Mouse (Mus musculus) liver, embryonic 11.5 days (tissue): ENCODE measurements around the gene Uba52. TPM values are rescaled to one million over a fixed set of nuclear protein-coding genes. Genes with fewer than 3 reads are reported as not detected.

Experiments used
- polyA plus RNA-seq: library from polyadenylated mRNA; unstranded; fragments of >200 nt; fragmentation: Nextera tagmentation; extraction: Ambion mirVana; gene quantifications from 2 replicates; pipeline ENCODE4 v1.2.1, GENCODE M21; 2014

Gene Uba52
- polyA plus RNA-seq, 1 experiment from 2014 or later: 1,077 TPM

Other genes with a start within 250 kb of the Uba52 start
- gene Homer3, start 228.0 kb downstream of the Uba52 start, polyA plus RNA-seq: 33.9 and 37.9 TPM in 2 replicates
- 56.5 and 59.1 TPM in 2 replicates for gene Ddx49, start 208.3 kb downstream of the Uba52 start, polyA plus RNA-seq
- 281 and 298 TPM in 2 replicates for gene Cope, start 208.3 kb downstream of the Uba52 start, polyA plus RNA-seq
- 1.1 and 1.2 TPM in 2 replicates for gene Cers1, start 195.0 kb downstream of the Uba52 start, polyA plus RNA-seq
- gene Gdf1, start 181.0 kb downstream of the Uba52 start, polyA plus RNA-seq: 1.6 and 2.6 TPM in 2 replicates
- gene Upf1, start 157.5 kb downstream of the Uba52 start, polyA plus RNA-seq: 21.1 and 23.7 TPM in 2 replicates
- 0.43 and 0.48 TPM in 2 replicates for gene Comp, start 137.2 kb downstream of the Uba52 start, polyA plus RNA-seq
- 11.3 and 13.1 TPM in 2 replicates for gene Crtc1, start 71.2 kb downstream of the Uba52 start, polyA plus RNA-seq
- 13.0 and 16.8 TPM in 2 replicates for gene Klhl26, start 33.8 kb downstream of the Uba52 start, polyA plus RNA-seq
- gene Tmem59l, start 23.4 kb downstream of the Uba52 start, polyA plus RNA-seq: 0.87 and 1.1 TPM in 2 replicates
- 3.8 and 5.4 TPM in 2 replicates for gene Crlf1, start 17.6 kb downstream of the Uba52 start, polyA plus RNA-seq
- 113 and 120 TPM in 2 replicates for gene Rex1bd, start 4.0 kb downstream of the Uba52 start, polyA plus RNA-seq
- 261 and 285 TPM in 2 replicates for gene Fkbp8, start 16.9 kb upstream of the Uba52 start, polyA plus RNA-seq
- 68.8 and 75.2 TPM in 2 replicates for gene Kxd1, start 17.2 kb upstream of the Uba52 start, polyA plus RNA-seq
- 20.3 and 20.7 TPM in 2 replicates for gene Ell, start 28.7 kb upstream of the Uba52 start, polyA plus RNA-seq
- gene Isyna1, start 83.6 kb upstream of the Uba52 start, polyA plus RNA-seq: 177 and 188 TPM in 2 replicates
- 144 and 173 TPM in 2 replicates for gene Ssbp4, start 98.1 kb upstream of the Uba52 start, polyA plus RNA-seq
- gene Lrrc25, start 105.4 kb upstream of the Uba52 start, polyA plus RNA-seq: 4.5 and 5.3 TPM in 2 replicates
- gene Gdf15, start 121.7 kb upstream of the Uba52 start, polyA plus RNA-seq: 4.2 and 4.9 TPM in 2 replicates
- gene Pgpep1, start 149.6 kb upstream of the Uba52 start, polyA plus RNA-seq: 33.7 and 34.6 TPM in 2 replicates
- gene Lsm4, start 162.4 kb upstream of the Uba52 start, polyA plus RNA-seq: 342 and 357 TPM in 2 replicates
- 43.0 and 47.2 TPM in 2 replicates for gene Jund, start 188.1 kb upstream of the Uba52 start, polyA plus RNA-seq
- not detected in 2 replicates for gene Iqcn, start 192.7 kb upstream of the Uba52 start, polyA plus RNA-seq
- gene Gm3336, start 207.7 kb upstream of the Uba52 start, polyA plus RNA-seq: 0.15 TPM in 1 of 2 replicates, not detected in the other
- gene Pde4c, start 212.9 kb upstream of the Uba52 start, polyA plus RNA-seq: 0.83 and 1.3 TPM in 2 replicates
- 6.3 and 6.9 TPM in 2 replicates for gene Rab3a, start 243.9 kb upstream of the Uba52 start, polyA plus RNA-seq